Mouse (Mus musculus): ENCODE data around the gene Nmur1. TPM values are rescaled to one million over a fixed set of nuclear protein-coding genes. Genes with fewer than 3 reads are reported as not detected.

Nmur1 gene
- polyA plus RNA-seq, 1 experiment, result 0.02 TPM

DNA sequence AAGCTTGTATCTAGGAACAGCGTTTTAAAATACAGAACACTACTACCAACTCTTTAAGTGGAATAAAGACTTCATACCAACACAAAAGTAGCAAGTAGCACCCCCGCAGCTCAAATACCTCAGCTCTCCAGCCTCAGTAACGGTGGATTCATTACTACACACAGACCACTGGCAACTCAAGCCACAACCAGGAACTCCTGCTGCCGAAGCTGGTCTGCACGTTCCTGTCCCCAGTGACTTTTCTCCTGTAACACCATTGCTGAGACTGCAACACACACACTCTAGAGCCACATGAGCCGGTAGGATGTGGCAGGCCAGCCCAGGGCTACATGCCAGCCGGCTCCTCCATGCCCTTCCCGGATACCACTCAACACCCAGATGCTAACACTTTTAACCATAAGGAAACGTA, 46.9 kb downstream of the Nmur1 start:
- no peaks in the 10 kb centered on the region for H3K36me3 ChIP-seq (ENCODE audit: control insufficient read depth, insufficient read depth)
- H3K4me3 ChIP-seq (ENCODE audit: insufficient read depth, poor library complexity, severe bottlenecking), result no peak overlapping the region
- no peak overlapping the region for H3ac ChIP-seq (ENCODE audit: control insufficient read depth, insufficient read length, low read depth)
- TF ChIP-seq CEBPB (IDR thresholded peaks at IDR 0.05; ENCODE audit: low read depth) (no peak), FOSL1 (IDR thresholded peaks at IDR 0.05; ENCODE audit: insufficient read depth, low read length, poor library complexity, severe bottlenecking) (no peak), CTCF (IDR thresholded peaks at IDR 0.05; ENCODE audit: control insufficient read depth, insufficient read depth, insufficient read length) (no peak), USF1 (IDR thresholded peaks at IDR 0.05; ENCODE audit: low read depth) (no peak)
- peaks cover 5% of the 10 kb centered on the region for H3K27me3 ChIP-seq (ENCODE audit: control insufficient read depth, insufficient read depth, insufficient read length)
- H3K79me2 ChIP-seq (ENCODE audit: control insufficient read depth, insufficient read depth), result no peaks in the 10 kb centered on the region
- no peaks in the 10 kb centered on the region for H3K79me3 ChIP-seq (ENCODE audit: low read depth)

DNA sequence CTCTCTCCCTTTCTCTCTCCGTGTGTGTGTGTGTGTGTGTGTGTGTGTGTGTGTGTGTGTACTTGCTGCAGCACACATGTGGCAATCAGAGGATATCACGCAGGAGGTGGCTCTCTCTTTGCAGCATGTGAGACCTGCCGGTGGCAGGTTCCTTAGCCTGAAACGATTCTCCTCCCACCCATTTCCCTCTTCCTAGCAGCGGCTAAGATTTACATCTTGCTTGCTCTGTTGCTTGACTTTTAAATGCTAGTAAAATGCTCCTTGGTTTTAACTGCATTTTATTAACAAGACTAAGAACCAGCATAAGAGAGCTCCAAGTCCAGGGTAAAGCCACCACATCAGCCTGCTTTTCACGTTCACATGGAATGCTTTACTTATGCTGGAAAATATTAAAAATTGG, 47.4 kb downstream of the Nmur1 start:
- Histone ChIP-seq H3ac (ENCODE audit: control insufficient read depth, insufficient read length, low read depth) (no peak overlapping the region), H3K79me3 (ENCODE audit: low read depth) (no peaks in the 10 kb centered on the region), H3K27me3 (ENCODE audit: control insufficient read depth, insufficient read depth, insufficient read length) (peaks cover 5% of the 10 kb centered on the region), H3K79me2 (ENCODE audit: control insufficient read depth, insufficient read depth) (no peaks in the 10 kb centered on the region), H3K4me3 (ENCODE audit: insufficient read depth, poor library complexity, severe bottlenecking) (no peak overlapping the region), H3K36me3 (ENCODE audit: control insufficient read depth, insufficient read depth) (no peaks in the 10 kb centered on the region)
- no peak for TF ChIP-seq MYOD1 (IDR thresholded peaks at IDR 0.05; ENCODE audit: control insufficient read depth, insufficient read length, low read depth)
- TF ChIP-seq CEBPB (IDR thresholded peaks at IDR 0.05; ENCODE audit: low read depth), result no peak
- TF ChIP-seq USF1 (IDR thresholded peaks at IDR 0.05; ENCODE audit: low read depth), result no peak
- no peak for TF ChIP-seq MAX (IDR thresholded peaks at IDR 0.05)
- TF ChIP-seq CTCF (IDR thresholded peaks at IDR 0.05; ENCODE audit: control insufficient read depth, insufficient read depth, insufficient read length), result no peak
- no peak for TF ChIP-seq MYOG (IDR thresholded peaks at IDR 0.05; ENCODE audit: control insufficient read depth, extremely low read depth, insufficient read length)
- TF ChIP-seq FOSL1 (IDR thresholded peaks at IDR 0.05; ENCODE audit: insufficient read depth, low read length, poor library complexity, severe bottlenecking), result no peak

DNA sequence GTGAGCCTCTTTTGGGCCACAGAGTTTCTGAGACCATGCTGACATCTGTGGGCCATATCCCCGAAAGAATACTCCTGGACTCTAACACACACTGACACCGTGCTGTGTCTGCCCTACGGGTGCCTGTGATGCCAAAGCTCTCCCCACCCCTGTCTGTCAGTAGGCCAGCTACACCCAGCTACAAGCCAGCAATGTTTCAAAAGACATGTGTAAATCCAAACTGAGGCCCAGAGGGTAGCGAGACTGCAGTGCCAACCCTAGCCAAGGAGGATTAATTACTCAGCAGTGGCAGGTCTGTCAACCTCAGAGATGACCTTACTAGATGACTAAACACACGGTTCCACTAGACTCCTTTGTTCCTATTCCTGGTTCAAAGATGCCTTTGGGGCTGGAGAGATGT, 49.7 kb downstream of the Nmur1 start:
- Histone ChIP-seq H3K79me3 (ENCODE audit: low read depth) (no peaks in the 10 kb centered on the region), H3K4me3 (ENCODE audit: insufficient read depth, poor library complexity, severe bottlenecking) (no peak overlapping the region), H3K79me2 (ENCODE audit: control insufficient read depth, insufficient read depth) (no peaks in the 10 kb centered on the region), H3ac (ENCODE audit: control insufficient read depth, insufficient read length, low read depth) (no peak overlapping the region), H3K27me3 (ENCODE audit: control insufficient read depth, insufficient read depth, insufficient read length) (no peaks in the 10 kb centered on the region), H3K36me3 (ENCODE audit: control insufficient read depth, insufficient read depth) (no peaks in the 10 kb centered on the region)
- TF ChIP-seq FOSL1 (IDR thresholded peaks at IDR 0.05; ENCODE audit: insufficient read depth, low read length, poor library complexity, severe bottlenecking), result no peak
- TF ChIP-seq CEBPB (IDR thresholded peaks at IDR 0.05; ENCODE audit: low read depth), result no peak
- no peak for TF ChIP-seq CTCF (IDR thresholded peaks at IDR 0.05; ENCODE audit: control insufficient read depth, insufficient read depth, insufficient read length)
- TF ChIP-seq MYOD1 (IDR thresholded peaks at IDR 0.05; ENCODE audit: control insufficient read depth, insufficient read length, low read depth), result no peak
- TF ChIP-seq MAX (IDR thresholded peaks at IDR 0.05), result no peak
- no peak for TF ChIP-seq USF1 (IDR thresholded peaks at IDR 0.05; ENCODE audit: low read depth)
- no peak for TF ChIP-seq MYOG (IDR thresholded peaks at IDR 0.05; ENCODE audit: control insufficient read depth, extremely low read depth, insufficient read length)

DNA sequence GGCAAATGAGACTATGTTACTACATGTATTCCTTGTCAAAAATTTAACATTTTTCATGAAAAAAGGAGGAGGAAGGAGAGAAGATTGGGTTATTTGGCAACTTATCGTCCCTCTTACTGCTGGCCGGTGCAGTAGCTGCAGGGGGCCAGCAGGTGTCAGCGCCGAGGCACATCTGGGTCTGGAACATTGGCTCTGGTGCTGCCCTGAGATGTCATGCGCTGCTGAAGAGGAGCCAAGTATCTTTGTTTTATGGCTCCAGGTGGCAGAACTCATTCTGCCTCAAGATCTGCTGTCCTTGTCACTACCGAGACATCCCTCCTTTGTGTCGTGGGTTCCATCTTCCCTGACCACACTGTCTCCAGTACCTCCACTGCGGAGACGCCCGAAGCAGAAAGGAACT, 54.0 kb downstream of the Nmur1 start:
- no peaks in the 10 kb centered on the region for H3K27me3 ChIP-seq (ENCODE audit: control insufficient read depth, insufficient read depth, insufficient read length)
- H3K79me2 ChIP-seq (ENCODE audit: control insufficient read depth, insufficient read depth), result no peaks in the 10 kb centered on the region
- H3K4me3 ChIP-seq (ENCODE audit: insufficient read depth, poor library complexity, severe bottlenecking), result no peak overlapping the region
- H3K79me3 ChIP-seq (ENCODE audit: low read depth), result no peaks in the 10 kb centered on the region
- no peak overlapping the region for H3ac ChIP-seq (ENCODE audit: control insufficient read depth, insufficient read length, low read depth)
- H3K36me3 ChIP-seq (ENCODE audit: control insufficient read depth, insufficient read depth), result no peaks in the 10 kb centered on the region
- no peak for TF ChIP-seq MAX (IDR thresholded peaks at IDR 0.05)
- peak; percentile 78 for TF ChIP-seq CTCF (IDR thresholded peaks at IDR 0.05; ENCODE audit: control insufficient read depth, insufficient read depth, insufficient read length)

DNA sequence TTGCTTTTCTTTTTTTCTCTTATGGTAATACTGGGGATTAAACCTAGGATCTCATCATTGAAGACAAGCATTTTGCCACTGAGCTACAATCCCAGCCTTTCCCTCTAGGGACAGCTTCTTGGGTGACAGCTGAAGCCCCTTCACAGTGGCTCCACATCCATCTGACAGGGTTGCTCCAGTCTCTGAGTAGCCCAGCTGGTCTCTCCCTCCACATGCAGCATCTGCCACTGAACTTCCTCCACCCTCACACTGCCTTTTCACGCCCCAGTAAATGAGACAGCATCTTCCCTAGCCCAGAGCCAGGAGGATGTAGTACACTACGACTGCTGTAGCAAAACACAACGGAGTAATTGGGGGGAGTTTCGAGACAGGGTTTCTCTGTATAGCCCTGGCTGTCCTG, 57.9 kb downstream of the Nmur1 start:
- TF ChIP-seq MAX (IDR thresholded peaks at IDR 0.05), result no peak
- no peak for TF ChIP-seq MYOG (IDR thresholded peaks at IDR 0.05; ENCODE audit: control insufficient read depth, extremely low read depth, insufficient read length)
- TF ChIP-seq CEBPB (IDR thresholded peaks at IDR 0.05; ENCODE audit: low read depth), result no peak
- no peak for TF ChIP-seq FOSL1 (IDR thresholded peaks at IDR 0.05; ENCODE audit: insufficient read depth, low read length, poor library complexity, severe bottlenecking)
- no peak for TF ChIP-seq USF1 (IDR thresholded peaks at IDR 0.05; ENCODE audit: low read depth)
- no peak for TF ChIP-seq CTCF (IDR thresholded peaks at IDR 0.05; ENCODE audit: control insufficient read depth, insufficient read depth, insufficient read length)
- no peak for TF ChIP-seq MYOD1 (IDR thresholded peaks at IDR 0.05; ENCODE audit: control insufficient read depth, insufficient read length, low read depth)
- Histone ChIP-seq H3K4me3 (ENCODE audit: insufficient read depth, poor library complexity, severe bottlenecking) (no peak overlapping the region), H3K79me2 (ENCODE audit: control insufficient read depth, insufficient read depth) (no peaks in the 10 kb centered on the region), H3ac (ENCODE audit: control insufficient read depth, insufficient read length, low read depth) (no peak overlapping the region), H3K36me3 (ENCODE audit: control insufficient read depth, insufficient read depth) (no peaks in the 10 kb centered on the region), H3K79me3 (ENCODE audit: low read depth) (no peaks in the 10 kb centered on the region), H3K27me3 (ENCODE audit: control insufficient read depth, insufficient read depth, insufficient read length) (no peaks in the 10 kb centered on the region)

DNA sequence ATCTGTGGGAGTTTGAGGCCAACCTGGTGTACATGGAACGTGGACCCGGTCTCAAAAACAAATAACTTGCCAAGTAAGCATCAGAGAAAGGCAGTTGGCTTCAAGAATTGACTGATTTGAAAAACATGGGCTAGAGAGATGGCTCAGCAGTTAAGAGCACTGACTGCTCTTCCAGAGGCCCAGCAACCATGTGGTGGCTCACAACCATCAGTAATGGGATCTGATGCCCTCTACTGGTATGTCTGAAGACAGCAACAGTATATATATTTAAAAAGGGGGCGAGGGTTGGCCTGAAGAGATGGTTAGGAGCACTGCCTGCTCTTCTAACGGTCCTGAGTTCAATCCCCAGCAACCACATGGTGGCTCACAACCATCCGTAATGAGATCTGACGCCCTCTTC, 62.4 kb downstream of the Nmur1 start:
- H3ac ChIP-seq (ENCODE audit: control insufficient read depth, insufficient read length, low read depth), result no peak overlapping the region
- no peak overlapping the region for H3K4me3 ChIP-seq (ENCODE audit: insufficient read depth, poor library complexity, severe bottlenecking)
- peaks cover 29% of the 10 kb centered on the region for H3K79me2 ChIP-seq (ENCODE audit: control insufficient read depth, insufficient read depth)
- H3K36me3 ChIP-seq (ENCODE audit: control insufficient read depth, insufficient read depth), result no peaks in the 10 kb centered on the region
- no peak for TF ChIP-seq MYOD1 (IDR thresholded peaks at IDR 0.05; ENCODE audit: control insufficient read depth, insufficient read length, low read depth)
- no peaks in the 10 kb centered on the region for H3K27me3 ChIP-seq (ENCODE audit: control insufficient read depth, insufficient read depth, insufficient read length)
- peaks cover 21% of the 10 kb centered on the region for H3K79me3 ChIP-seq (ENCODE audit: low read depth)
